Mouse (Mus musculus) Muller cell, postnatal 12 days (primary cell): ENCODE data around the gene Cyp1a2.

ENCODE experiments used
- DNase-seq: peaks from one replicate; pipeline ENCODE4 v3.0.0-alpha.2; 2015; ENCODE audit errors: inconsistent ontology term

Cyp1a2 gene

DNA sequence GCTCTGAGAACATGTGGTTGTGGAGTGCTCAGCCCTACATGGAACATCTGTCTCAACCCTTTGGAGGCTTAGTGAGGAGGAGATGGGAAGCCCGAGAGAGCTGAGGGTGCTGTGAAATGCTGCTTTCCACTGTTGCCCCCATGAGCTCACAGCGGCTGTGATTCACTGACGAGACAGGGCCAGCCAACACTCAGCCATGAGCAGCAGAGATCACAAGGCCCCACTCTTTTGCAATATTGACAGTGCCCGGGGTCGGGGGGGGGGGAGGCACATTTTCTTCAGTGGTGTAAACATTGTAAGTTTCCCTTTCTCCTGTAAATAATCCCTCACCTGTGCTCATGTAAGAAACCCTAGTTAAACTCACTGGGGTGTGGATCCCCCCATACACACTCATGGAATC is 12.0 kb downstream of the Cyp1a2 start:
- no peak for DNase-seq

GRCm38 (mm10) chr9:57671037-57671436 is 12.5 kb downstream of the Cyp1a2 start:
- DNase-seq = no peak

- DNase-seq = no peak
These were observed 13.9 kb downstream of the Cyp1a2 start for GRCm38 (mm10) chr9:57669566-57669965.

GRCm38 (mm10) chr9:57668277-57668676 is 15.2 kb downstream of the Cyp1a2 start:
- no peak for DNase-seq

DNA sequence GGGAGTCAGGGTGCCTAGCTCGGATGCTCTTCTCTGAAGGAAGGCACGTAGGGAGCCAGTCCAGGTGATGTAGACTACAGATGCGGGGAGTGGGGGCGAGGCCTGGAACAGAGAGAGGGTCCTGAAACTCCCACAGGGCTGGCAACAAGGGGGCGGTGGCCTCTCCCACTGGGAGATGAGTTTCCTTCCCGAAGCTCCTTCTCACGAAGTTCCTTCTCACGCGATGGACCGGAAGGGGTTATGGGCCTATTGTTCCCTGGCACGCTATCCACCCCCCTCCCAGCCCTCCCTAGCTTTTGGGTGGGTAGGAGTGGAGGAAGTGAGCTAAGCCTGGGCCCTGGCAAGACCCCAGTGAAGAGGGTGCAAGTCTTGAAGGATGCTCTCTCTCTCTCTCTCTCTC is 15.7 kb downstream of the Cyp1a2 start:
- no peak for DNase-seq

DNA sequence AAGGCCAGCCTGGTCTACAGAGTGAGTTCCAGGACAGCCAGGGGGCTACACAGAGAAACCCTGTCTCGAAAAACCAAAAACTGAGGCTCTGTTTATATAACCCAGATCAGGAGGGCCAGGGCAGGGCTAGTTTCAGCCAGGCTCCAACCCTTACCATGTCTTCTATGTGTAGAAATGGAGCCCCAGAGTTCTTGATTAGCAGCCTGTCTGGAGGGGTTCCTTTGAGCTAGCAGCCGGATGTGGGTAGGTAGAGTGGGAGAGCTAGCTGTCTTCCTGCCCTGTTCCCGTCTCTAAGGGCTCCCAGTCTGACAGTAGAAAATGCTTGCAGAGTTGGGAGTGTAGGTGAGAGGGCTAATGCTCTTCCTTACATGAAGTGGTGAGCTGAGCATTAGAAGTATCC is 16.4 kb downstream of the Cyp1a2 start:
- DNase-seq = no peak

GRCm38 (mm10) chr9:57666536-57666935 is 17.0 kb downstream of the Cyp1a2 start:
- DNase-seq = no peak

DNA sequence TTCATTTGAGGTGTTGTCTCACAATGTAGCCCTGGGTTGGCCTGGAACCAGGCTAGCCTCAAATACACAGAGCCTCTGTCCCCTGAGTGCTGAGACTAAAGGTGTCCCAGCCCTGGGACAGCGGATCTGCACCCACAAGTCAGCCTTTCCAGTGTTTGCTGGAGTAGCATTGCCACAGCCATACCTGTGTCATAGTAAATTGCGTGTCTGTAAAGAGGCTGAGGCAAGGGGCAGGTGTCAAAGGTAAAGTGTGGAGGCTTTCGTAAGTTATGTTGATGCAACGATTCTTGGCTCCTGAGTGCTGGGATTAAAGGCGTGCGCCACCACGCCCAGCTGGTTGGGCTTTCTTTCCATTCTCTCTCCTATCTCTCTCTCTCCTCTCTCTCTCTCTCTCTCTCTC is 18.9 kb downstream of the Cyp1a2 start:
- no peak for DNase-seq

DNA sequence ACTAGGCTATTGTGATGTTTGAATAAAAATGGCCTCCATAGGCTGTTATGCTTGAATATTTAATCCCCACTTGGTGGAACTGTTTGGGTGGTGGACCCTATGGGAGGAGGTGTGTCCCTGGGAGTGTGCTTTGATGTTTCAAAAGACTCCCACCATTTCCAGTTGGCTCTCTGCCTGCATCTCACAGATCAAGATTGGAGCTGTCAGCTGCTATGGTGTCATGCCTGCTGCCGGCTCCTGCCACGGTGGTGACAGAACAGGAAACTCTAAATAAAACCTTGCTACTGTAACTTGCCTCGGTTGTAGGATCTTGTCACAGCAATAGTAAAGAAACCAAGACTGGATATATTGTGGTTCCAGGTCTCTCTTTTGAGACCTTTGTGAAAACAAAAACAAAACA is 22.0 kb downstream of the Cyp1a2 start:
- no peak for DNase-seq

DNA sequence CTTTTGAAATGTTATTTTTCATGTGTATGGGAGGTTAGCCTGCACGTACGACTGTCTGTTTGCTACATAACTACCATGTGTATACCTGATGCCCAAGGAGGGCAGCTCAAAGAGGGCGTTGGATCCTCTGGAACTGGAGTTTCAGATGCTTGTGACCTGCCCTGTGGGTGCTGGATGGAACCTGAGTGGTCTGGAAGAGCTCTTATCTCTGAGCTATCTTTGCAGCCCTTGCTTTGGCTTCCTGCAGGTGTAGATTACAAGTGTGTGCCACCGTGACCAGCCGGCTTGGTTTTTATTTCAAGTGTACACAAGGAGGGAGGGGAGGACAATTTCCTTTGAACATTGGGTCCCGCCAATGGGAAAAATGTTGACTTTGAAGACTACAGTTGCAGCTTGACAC is 23.0 kb downstream of the Cyp1a2 start:
- DNase-seq = no peak

DNA sequence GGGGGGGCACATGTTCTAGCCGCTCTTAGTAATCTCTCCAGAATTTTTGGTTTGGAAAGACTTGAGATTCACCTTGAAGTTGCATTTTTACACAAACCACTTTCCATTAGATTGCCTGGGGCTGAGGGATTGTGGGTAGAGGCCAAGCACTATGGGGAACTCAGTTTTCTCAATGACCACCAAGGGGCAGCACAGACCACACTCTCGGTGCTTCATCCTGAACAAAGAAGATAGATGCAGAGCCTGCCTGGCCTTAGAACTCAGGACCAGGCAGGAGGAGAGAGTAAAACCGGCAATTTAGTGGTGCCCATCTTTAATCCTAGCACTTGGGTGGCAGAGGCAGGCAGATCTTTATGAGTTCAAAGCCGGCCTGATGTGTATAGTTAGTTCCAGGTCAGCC is 23.7 kb downstream of the Cyp1a2 start:
- DNase-seq = peak; percentile 70

DNA sequence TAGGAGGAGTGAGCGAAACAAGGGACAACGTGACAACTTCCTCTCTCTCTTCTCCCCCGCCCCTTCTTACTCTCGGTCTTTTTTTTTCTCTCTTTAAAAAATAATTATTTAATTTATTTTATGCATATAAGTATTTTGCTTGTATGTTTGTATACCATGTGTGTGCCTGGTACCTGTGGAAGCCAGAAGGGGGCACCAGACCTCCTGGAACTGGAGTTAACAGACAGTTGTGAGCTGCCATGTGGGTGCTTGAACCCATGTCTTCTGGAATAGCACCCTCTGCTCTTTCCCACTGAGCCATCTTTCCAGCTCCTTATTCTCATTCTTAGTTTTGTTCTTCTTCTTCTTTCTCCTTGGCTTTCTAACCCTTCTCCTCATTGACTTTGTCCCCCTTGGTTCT is 24.5 kb downstream of the Cyp1a2 start:
- DNase-seq = no peak

DNA sequence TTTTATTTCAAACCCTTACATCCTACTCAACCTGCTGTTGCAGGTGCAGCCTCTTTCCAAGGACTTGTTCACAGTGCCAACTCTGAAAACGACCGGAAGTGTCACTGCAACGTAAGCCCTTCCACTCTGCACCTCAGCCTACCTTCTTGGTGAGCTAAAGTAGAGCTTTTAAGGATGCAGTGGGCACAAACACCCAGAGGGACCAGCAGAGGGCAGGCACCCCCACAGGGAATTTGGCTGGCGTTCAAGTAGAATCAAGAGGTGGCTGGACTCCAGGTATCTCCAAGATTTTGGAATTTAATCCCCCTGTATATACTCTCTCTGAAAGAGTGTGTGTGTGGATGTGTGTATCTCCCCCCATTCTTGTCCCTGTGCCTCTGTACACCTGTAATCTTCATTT is 25.7 kb downstream of the Cyp1a2 start:
- DNase-seq = no peak

- DNase-seq = no peak
These were observed 26.7 kb downstream of the Cyp1a2 start for GRCm38 (mm10) chr9:57656631-57657350.

DNA sequence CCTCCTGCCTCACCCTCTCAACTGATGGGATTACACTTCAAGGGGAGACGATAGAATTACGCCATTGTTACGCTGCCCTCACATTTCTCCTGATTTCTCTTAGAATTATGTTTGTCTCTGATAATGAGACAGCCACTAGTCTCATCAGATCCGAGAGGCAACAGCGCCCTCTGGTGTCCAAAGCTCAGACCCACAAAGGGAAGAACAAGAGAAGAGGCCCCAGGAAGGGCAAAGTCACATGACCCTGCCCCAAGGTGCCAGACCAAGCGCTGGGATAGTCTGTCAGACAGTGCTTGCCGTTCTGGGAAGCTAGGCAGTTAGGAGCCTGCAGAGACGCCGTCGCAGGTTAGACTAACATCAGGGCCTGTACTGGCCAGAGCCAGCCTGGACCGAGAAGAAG is 27.8 kb downstream of the Cyp1a2 start:
- peak; percentile 84 for DNase-seq

DNA sequence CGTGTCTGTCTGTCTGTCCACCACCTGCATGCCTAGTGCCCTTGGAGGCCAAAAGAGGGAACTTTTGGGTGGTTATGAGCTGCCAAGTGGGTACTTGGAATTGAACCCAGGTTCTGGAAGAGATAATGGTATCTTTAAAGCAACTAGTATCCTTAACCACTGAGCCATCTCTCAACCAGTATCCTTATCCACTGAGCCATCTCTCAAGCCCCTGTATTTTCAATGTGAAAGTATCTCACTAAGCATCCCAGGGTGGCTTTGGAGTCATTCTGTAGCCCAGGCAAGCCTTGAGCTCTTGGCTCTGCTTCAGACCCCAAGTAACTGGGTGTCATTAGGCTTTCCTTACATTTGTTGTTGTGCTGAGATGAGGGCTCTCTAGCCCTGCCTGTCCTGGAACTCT is 28.5 kb downstream of the Cyp1a2 start:
- DNase-seq = no peak

GRCm38 (mm10) chr9:57653283-57653682 is 30.2 kb downstream of the Cyp1a2 start, which contains the start of gene Csk:
Csk (minus strand) TSS chr9:57653631.
- no peak for DNase-seq

DNA sequence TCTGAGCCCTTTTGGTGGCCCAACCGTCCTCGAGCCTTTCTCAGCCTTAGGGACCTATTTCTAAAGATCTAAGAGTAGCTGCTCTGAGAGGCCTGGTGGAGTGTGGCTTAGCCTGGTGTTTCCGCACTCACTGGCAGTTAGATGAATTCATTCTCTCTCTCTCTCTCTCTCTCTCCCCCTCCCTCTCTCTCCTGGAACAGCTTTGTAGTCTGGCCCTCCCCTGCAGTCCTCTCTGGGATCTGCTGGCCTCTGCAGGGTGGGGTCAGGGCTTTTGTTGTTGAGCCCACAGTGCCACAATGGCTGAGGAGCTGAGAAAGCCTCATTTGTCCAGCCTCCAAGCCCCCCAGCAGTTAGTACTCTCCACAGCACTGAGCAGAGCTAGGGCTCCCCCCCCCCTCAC is 30.6 kb downstream of the Cyp1a2 start:
- no peak for DNase-seq

- DNase-seq = no peak
These were observed 31.2 kb downstream of the Cyp1a2 start for GRCm38 (mm10) chr9:57652351-57652750.

DNA sequence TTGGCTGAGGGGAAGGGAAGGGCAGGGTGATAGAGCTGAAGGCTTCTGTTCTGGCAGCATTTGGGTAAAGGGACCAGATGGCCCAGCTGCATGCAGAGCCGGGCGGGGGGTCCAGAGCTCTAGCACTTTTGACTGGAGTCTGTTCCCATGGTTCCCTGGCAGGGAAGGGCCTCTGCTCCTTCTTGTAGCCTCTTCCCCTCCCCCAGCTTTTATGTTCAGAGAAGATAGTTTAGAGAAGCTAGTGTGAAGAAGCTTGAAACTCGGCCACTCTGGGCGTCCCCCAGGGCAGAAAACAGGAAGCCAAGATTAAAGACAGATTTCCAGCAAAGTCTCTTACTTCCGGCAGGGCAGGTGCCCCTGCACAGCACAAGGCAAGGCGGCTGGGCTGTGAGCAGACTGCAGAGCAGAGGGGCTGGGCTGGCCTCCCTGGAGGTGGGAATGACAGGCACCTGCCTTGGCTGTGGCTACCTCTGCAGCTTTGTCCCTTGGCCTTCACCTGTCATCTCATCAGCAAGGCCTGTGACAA is 32.7 kb downstream of the Cyp1a2 start:
- DNase-seq = no peak

GRCm38 (mm10) chr9:57650130-57650785 is 33.2 kb downstream of the Cyp1a2 start:
- DNase-seq = no peak

GRCm38 (mm10) chr9:57647286-57648108 is 36.0 kb downstream of the Cyp1a2 start:
- no peak for DNase-seq
